15 mouse cellular contexts compared by ENCODE assay signal in genomic region chr13:109347770-109348169, GRCm38 (mm10).
A peak's percentile ranks its signal among the peaks of the same experiment; 100 is the strongest.
DNase-seq lines count a peak whose midpoint lies in the region; ATAC-seq and TF ChIP-seq lines count a peak whose summit lies in the region.
"Had no signal": no experiment of that assay in that cellular context is flagged by ENCODE, and none has a peak within 500 bp of the region (broad histone marks: within the 10 kb centered on the region; RNA-seq: fewer than 3 reads in every experiment).

No protein-coding gene starts in this region.

- ATAC-seq in midbrain, postnatal 0 days (ENCODE audit: low FRiP score): no peak
- ATAC-seq in midbrain, embryonic 16.5 days: no peak
- 0 out of 2 replicates have a peak, but pooled peaks have one; percentile 26 for ATAC-seq in forebrain, postnatal 0 days
- no peak for ATAC-seq in activated CD4-positive, CD25-positive, alpha-beta regulatory T cell, adult 4 months
- ATAC-seq: Patski had no signal

- no peak overlapping the region for H3K4me2 ChIP-seq in midbrain, postnatal 0 days (ENCODE audit: low read depth, low read length, poor library complexity, severe bottlenecking)
- H3K4me2 ChIP-seq in midbrain, embryonic 16.5 days (ENCODE audit: low read length): no peak overlapping the region
- H3K4me2 ChIP-seq in forebrain, postnatal 0 days (ENCODE audit: low read depth): no peak overlapping the region
- H3K4me2 ChIP-seq: hindbrain, embryonic 15.5 days; limb, embryonic 12.5 days; lung, embryonic 14.5 days had no signal

- DNase-seq in gastrocnemius, postnatal 25 days: peak; percentile 11
- DNase-seq in gastrocnemius, postnatal 4 days (ENCODE audit: low spot score in 2 of 2): no peak
- peak; percentile 86 for DNase-seq in midbrain, postnatal 0 days (ENCODE audit: low spot score)
- DNase-seq in cerebellum, adult 18-20 months: peak; percentile 93 to 95
- DNase-seq in forebrain, postnatal 0 days: peak; percentile 47
- no peak for DNase-seq in thymus, postnatal 14 days
- DNase-seq: adrenal gland, postnatal 10 days; lung, embryonic 14.5 days; right cerebral cortex, postnatal 25 days had no signal

- H3K4me1 ChIP-seq in midbrain, postnatal 0 days (ENCODE audit: insufficient read depth, low read length): no peaks in the 10 kb centered on the region
- H3K4me1 ChIP-seq in midbrain, embryonic 16.5 days (ENCODE audit: control insufficient read depth, insufficient read depth, low read length): peaks cover 8% of the 10 kb centered on the region
- H3K4me1 ChIP-seq in forebrain, postnatal 0 days (ENCODE audit: insufficient read depth): peaks cover 6% of the 10 kb centered on the region; the same call in 1 of the 2 replicates
- H3K4me1 ChIP-seq: heart, embryonic 10.5 days had no signal

- H3K4me3 ChIP-seq in midbrain, postnatal 0 days (ENCODE audit: low read depth, low read length): no peak overlapping the region
- no peak overlapping the region for H3K4me3 ChIP-seq in midbrain, embryonic 16.5 days (ENCODE audit: low read depth, low read length)
- H3K4me3 ChIP-seq in forebrain, postnatal 0 days (ENCODE audit: low read depth, low read length): no peak overlapping the region
- H3K4me3 ChIP-seq: heart, embryonic 10.5 days; hindbrain, embryonic 15.5 days; limb, embryonic 12.5 days had no signal

- no peak for TF ChIP-seq CTCF in midbrain, postnatal 0 days (IDR thresholded peaks at IDR 0.05)
- no peak for TF ChIP-seq CTCF in forebrain, postnatal 0 days (IDR thresholded peaks at IDR 0.05; ENCODE audit: low read depth)

- 26% methylated on average over 11 of the region's 11 CpGs for WGBS in midbrain, postnatal 0 days
- WGBS in midbrain, embryonic 16.5 days: 28% methylated on average over 11 of the region's 11 CpGs
- 18% methylated on average over 11 of the region's 11 CpGs for WGBS in forebrain, postnatal 0 days

- no peaks in the 10 kb centered on the region for H3K27me3 ChIP-seq in midbrain, postnatal 0 days (ENCODE audit: insufficient read depth, low read length)
- no peaks in the 10 kb centered on the region for H3K27me3 ChIP-seq in midbrain, embryonic 16.5 days (ENCODE audit: control insufficient read depth, insufficient read depth, low read depth, low read length)
- no peaks in the 10 kb centered on the region for H3K27me3 ChIP-seq in forebrain, postnatal 0 days (ENCODE audit: insufficient read depth, low read length)
- H3K27me3 ChIP-seq: hindbrain, embryonic 15.5 days; limb, embryonic 12.5 days had no signal

- no peaks in the 10 kb centered on the region for H3K9me3 ChIP-seq in midbrain, postnatal 0 days (ENCODE audit: low read length)
- no peaks in the 10 kb centered on the region for H3K9me3 ChIP-seq in midbrain, embryonic 16.5 days (replicated peaks; ENCODE audit: control insufficient read depth, low read length, poor library complexity, severe bottlenecking)
- H3K9me3 ChIP-seq in forebrain, postnatal 0 days (ENCODE audit: low read length): no peaks in the 10 kb centered on the region
- H3K9me3 ChIP-seq: heart, embryonic 10.5 days; hindbrain, embryonic 15.5 days; limb, embryonic 12.5 days had no signal

- no peak overlapping the region for H3K9ac ChIP-seq in midbrain, postnatal 0 days (replicated peaks; ENCODE audit: low read length, poor library complexity, severe bottlenecking)
- H3K9ac ChIP-seq in midbrain, embryonic 16.5 days (ENCODE audit: low read depth, low read length): no peak overlapping the region
- H3K9ac ChIP-seq in forebrain, postnatal 0 days: no peak overlapping the region
- H3K9ac ChIP-seq: hindbrain, embryonic 15.5 days; limb, embryonic 12.5 days; lung, embryonic 14.5 days had no signal

- no peaks in the 10 kb centered on the region for H3K36me3 ChIP-seq in midbrain, postnatal 0 days (ENCODE audit: insufficient read depth, low read length)
- no peaks in the 10 kb centered on the region for H3K36me3 ChIP-seq in midbrain, embryonic 16.5 days (ENCODE audit: control insufficient read depth, insufficient read depth, low read length)
- H3K36me3 ChIP-seq in forebrain, postnatal 0 days (ENCODE audit: insufficient read depth): no peaks in the 10 kb centered on the region
- H3K36me3 ChIP-seq: heart, embryonic 10.5 days; hindbrain, embryonic 15.5 days; limb, embryonic 12.5 days had no signal

- no peak overlapping the region for H3K27ac ChIP-seq in midbrain, postnatal 0 days (ENCODE audit: low read depth, low read length)
- H3K27ac ChIP-seq in midbrain, embryonic 16.5 days (ENCODE audit: low read length): no peak overlapping the region
- H3K27ac ChIP-seq in forebrain, postnatal 0 days (ENCODE audit: low read depth, low read length): no peak overlapping the region
- H3K27ac ChIP-seq: heart, embryonic 10.5 days; hindbrain, embryonic 15.5 days; limb, embryonic 12.5 days had no signal

Comparison
In these comparisons a context has a peak if more than half of its experiments do, and no peak if none do; other contexts are left out.
1. DNase-seq: peak in gastrocnemius, postnatal 25 days (single experiment), midbrain, postnatal 0 days (single experiment), cerebellum, adult 18-20 months (2 of 2) and forebrain, postnatal 0 days (single experiment); none in gastrocnemius, postnatal 4 days (0 of 2) and thymus, postnatal 14 days (single experiment).